Mouse (Mus musculus) ovary, adult 18-20 months (tissue): ENCODE data around the gene Pard6b.
"Not testable (repeated sequence)": the region's sequence is repeated elsewhere in the genome, so short reads cannot be mapped to it uniquely, and the experiment has no call there.

Experiments used
- DNase-seq: peaks from one replicate; pipeline ENCODE4 v3.0.0; 2022; ENCODE audit warnings: low spot score, mixed read lengths

Pard6b gene

DNA sequence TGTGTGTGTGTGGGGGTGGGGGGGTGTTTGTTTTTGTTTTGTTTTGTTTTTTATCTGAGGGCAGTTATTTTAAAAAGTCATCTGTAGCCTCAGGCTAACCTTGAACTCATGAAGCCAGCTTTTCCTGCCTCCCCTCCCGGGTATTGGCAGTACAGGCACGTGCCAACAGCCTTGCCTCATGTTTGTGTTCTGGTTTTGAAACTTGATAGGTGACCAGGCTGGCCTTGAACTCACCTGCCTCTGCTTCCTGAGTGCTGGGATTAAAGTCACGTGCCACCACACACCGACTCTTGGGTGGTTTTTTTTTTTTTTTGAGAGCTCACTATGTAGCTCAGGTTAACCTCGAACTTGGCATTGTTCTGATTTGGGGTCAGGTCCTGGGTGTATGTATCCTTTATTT lies 21.0 kb downstream of the Pard6b start:
- DNase-seq = no peak

DNA sequence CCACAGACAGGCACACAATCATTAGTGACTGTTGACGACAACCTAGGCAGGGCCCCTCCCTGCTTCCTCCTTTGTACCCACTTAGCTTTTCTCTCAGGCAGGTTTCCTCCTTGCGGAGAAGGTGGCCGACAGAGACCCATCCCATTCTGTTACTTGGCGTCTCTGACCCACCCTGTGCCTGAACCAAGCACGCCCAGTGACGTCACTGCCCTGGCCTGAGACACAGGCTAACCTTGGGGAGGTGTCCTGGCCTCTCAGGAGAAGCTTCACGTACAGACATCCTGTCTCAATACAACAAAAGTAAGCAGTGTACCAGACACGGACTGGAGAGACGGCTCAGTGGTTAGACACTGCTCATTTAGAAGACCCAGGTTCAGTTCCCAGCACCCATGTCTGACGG lies 22.5 kb downstream of the Pard6b start:
- DNase-seq = no peak

DNA sequence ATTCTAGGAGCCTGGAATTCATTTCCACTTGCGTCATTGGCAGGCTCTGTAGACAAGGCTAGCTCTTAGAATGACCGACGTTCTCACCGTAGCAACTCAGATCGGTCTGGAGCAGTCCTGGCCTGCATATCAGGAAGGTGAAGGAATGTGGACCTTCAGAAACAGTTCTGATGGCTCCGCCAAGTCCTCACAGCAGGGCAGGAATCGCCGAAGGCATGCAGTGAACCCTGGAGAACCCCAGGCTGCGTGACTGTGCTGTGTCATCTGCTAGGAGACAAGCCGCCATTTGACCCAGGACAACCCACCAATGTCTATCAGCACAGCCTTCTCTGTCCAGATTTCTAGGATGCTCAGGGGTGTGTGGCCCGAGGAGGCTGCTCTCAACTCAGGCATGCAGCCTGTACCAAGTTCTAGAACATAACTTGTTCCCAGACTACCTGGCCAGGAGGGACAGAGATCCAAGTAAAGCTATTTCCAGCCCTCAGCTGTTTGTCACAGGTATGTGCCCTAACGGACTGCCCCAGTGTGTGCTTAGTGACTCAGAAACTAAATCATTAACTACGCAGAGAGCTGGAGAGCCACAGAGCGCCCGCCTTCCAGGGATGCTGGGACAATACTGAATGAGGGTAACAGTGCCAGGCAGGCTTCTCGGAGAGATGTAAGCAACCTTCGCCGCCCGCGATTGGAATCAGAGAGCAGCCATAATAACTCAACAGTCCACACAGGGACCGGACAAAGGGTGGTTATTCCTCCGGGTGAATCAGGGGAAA lies 23.8 kb downstream of the Pard6b start:
- no peak for DNase-seq

DNA sequence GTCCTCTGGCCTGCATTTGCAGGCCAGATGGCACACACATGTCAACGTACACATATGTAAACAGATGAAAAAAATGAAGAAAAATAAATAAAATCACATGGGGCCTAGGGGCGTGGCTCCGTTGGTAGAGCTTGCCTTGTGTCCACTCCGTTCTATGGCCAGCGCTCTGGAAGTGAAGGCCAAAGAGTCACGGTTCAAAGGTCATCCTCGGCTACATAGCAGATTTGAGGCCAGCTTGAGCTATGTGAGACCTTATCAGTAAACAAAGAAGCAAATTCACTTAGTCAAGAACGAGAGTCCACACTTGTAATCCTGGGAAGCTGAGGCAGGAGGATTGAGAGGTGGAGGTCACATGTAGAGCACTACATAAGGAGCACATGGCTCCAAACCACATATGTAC lies 24.5 kb downstream of the Pard6b start:
- no peak for DNase-seq

DNA sequence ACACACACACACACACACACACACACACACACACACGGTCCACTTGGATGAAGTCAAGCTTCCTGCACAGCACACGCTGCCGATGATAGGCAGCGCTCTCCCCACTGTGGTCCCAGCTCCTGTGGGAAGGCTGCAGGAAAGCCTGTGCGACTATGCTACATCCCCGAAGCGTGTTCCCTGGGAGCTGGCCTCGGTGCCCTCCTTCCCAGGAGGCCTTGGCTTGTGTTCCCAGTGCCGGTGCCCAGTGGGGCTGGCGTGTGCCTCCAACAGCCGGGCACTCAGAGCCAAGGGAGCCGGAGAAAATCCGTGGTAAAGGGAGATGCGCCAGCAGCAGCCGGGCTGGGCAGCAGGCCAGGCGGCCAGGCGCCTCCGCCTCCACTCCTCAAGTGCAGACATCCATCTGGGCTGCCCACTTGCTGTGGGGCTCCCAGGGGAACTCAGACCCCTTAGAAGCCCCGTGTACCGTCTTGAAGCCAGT lies 25.9 kb downstream of the Pard6b start:
- peak; percentile 71 for DNase-seq

DNA sequence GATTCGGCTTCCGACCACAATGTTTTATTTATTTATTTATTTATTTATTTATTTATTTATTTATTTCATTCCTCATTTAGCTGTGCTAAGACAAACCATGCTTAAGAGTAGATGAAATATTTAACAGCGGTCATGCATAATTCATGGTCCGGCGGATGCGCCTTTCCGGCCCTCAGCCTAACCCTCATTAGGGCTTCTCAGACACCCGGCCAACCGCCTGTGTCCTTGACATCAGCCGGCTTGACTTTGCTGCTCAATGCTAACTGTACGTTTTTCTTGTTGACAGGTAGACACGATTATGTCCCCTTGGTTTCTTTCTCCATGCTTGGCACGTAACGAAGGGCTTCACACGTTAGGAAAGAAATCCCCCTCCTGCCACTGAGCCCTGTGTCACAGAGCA lies 26.6 kb downstream of the Pard6b start:
- no peak for DNase-seq

DNA sequence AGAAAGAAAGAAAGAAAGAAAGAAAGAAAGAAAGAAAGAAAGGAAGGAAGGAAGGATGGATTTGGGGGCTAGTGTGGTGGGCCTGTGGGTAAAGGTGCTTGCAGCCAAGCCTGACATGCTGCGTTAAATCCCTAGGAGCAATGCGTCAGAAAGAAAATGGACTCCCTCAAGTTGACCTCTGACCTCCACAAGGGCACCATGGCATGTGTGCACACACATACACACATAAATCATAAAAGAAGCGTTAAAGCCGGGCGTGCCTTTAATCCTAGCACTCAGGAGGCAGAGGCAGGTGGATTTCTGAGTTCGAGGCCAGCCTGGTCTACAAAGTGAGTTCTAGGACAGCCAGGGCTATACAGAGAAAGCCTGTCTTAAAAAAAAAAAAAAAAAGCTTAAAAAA lies 27.1 kb downstream of the Pard6b start:
- not testable (repeated sequence) for DNase-seq

DNA sequence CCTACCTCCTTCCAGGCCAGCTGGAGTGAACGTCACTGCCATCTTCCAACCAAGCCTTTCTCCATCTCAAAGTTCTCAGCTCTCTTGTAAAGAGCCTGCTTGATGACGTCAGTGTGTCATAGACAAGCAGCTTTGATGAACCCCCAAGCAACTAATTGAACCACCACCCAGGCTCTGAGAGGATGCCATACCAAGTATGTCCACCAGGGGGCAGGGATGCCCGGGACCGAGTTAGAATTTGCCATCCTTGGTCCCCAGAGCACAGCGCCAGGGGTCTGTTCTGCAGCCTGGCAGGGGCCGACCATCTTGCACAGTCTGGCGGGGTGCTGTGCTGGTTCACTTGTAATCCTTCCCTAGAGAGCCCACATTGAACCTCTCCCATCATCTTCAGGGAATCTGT lies 31.1 kb downstream of the Pard6b start:
- DNase-seq = no peak

DNA sequence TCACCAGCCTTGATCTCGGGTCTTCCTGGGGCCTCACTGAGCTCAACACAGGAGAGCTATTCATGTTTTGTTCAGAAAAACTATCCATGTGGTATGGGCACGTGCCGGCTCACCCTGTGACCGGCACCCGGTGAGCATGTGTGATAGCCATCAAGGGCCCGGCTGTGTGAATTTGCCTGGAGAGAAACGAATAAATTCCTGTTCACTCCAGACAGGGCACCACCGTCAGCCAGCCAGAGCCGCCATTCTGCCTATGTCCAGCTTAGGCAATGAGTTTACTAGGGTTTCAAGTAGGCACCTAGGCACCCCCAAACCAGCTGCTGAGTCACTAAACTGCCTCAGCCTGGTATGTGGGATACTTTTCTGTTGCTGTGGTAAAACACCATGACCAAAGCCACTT lies 32.5 kb downstream of the Pard6b start:
- no peak for DNase-seq

DNA sequence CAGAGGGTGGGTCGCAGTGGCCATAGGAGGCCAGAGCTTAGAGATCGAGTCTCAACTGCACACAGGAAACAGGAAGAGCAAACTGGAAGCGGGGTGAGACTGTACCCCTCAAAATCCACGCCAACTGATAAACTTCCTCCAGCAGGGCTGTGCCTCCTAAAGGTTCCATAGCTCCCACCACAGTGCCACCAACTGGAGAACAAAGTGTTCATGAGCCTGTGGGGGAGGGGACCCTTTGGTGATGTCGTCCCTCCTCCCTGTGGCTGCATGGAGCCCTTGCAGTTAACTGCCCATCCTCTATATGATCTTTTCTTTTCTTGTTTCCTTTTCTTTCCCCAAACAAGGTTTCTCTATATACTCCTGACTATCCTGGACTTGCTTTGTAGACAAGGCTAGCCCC lies 32.9 kb downstream of the Pard6b start:
- DNase-seq = no peak

DNA sequence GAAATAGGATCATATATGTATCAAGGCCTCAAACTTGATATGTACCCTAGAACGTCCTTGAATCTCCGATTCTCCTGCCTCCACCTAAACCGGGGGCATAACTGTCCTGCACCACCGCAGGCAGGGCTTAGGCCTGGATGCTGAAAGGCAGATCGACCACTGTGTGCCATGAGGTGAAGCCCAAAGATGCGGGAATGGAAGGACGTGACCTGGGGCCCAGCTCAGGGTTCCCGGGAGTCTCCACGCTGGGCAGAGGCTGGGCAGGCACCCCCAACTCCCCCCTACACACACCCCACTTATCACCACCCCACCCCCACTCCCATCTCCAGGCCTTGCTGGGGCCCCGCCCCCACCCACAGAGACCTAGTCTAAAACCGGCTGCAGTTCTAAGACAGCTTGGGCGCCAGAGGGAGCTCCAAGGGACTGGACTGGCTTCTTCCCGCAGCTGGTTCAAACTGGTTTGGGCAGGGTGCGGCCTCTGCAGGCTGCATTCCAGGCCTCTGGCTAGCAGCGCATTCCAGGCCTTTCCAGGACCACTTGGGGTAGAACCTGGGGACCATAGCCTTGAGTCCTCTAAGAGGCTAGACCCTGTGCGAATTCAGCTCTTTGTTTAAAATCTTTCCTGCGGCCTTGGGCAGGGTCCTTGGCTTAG lies 34.0 kb downstream of the Pard6b start:
- DNase-seq = peak; percentile 81

DNA sequence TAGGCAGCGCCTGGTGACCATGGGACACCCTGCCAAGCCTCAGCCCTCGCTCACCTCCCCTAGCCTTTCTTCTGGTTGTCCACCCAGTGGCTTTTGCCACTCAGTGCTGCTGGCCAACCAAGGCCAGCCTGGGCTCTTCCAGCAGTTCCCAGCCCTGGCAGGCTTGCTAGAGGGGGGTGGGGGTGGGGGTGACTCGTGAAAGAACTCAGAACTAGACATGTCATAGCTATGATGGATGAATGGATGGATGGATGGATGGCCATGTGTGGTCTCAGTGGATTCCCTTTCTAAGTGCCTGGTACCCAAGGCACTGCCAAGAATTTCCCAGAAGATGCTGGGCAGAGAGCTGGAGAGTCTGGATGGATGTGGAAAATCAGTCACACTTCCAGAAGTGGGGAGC lies 35.0 kb downstream of the Pard6b start:
- no peak for DNase-seq

DNA sequence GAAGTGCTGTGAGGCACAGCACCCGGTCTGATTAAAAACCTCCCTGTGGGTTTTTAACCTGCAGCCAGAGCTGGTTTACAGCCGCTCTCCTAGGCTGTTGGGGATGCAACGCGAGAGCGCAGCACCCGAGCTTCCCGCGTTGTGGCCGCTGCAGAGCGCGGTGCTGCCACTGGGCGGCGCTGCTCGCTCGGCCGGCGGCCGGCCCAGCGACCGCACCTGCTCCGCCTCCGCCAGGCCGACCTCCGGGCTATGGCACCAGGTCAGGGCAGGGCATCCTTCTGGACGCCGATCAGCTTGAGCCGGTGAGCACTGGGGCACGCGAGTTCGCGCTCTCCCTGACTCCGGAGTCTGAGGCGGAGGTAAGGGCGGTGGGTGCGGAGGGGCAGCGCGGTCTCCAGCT lies 36.3 kb downstream of the Pard6b start:
- DNase-seq = no peak

DNA sequence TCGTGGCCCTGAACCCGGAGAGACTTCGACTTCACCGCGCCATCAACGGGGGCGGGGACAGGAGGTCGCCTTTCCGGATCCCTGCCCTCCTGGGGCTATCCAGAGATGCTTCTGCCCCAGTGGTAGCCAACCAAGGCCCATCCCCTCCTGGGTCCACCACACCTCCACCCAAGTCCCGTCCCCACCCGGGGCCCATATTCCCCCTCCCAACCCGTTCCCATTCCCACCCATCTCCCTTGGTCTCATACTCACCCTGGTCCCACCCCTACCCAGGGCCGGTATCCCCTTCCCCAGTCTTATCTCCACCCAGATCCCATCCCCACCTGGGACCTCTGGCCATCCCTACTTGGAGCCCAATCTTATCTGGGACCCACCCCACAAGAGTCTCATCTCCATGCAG lies 36.7 kb downstream of the Pard6b start:
- no peak for DNase-seq

DNA sequence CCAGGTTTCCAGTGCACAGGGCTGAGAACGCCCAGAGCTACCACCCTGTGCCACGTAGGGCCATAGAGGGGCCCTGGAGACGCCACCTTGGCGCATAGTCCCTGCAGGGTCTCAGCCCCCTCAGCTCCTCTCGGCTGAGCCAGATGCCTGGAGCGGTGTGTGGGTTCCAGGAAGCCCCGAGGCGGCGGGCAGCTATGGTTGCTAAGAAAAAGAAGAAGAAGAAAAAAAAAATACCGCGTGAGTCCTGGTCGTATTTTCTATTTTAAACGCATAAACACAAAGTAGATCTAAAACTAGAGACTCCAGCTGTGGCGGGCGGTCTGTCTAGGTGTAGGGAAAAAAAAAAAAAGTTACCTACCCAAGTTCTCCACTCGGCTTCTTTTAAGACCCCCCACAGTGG lies 37.2 kb downstream of the Pard6b start:
- no peak for DNase-seq

DNA sequence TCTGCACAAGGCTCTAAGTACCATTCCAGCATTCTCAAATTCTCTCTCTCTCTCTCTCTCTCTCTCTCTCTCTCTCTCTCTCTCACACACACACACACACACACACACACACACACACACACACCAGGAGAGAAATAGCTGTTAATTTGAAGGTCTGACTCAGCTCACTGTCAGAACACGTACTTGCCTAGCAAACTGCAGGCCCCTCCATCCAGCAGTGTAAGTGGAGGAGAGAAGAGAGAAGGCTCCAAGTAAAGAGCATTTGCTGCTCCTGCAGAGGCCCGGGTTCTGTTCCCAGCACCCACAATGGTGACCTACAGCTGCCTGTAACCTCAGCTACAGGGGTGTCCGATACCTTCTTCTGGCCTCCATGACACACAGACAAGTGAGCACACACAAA lies 37.7 kb downstream of the Pard6b start:
- DNase-seq = no peak

DNA sequence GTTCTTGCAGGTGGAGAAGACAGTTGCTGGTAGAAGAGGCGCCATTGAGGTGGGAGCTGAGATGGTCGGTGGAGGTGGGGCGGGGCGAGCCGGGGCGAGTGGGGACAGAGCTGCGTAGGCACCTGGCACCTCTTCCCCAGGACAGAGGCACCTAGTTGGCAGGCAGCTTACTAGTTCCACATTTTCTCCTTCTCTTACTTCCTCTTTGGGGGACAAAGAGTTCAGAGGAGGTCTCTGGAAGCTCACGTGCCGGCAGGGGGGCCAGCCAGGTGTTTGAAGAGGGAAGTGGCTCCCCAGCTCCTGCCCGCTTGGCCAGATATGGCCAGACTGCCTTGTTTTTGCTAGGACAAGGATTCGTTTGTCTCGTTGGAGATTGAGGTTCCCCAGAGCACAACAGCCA lies 38.3 kb downstream of the Pard6b start:
- no peak for DNase-seq

DNA sequence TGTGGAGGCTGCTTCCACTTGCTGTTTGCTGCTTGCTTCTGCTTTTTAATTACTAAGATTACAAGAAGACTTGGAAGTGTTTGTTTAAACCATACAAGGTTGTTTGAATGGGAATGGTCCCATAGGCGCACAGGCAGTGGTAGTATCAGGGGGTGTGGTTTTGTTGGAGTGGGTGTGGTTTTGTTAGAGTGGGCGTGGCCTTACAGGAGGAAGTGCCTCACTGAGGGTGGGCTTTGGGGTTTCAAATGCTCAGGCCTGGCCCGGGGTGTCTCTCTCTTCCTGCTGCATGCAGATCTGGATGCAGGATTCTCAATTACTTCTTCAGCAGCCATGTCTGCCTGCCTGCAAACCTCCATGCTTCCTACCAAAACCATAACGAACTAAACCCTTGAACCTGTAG lies 40.1 kb downstream of the Pard6b start:
- DNase-seq = no peak

DNA sequence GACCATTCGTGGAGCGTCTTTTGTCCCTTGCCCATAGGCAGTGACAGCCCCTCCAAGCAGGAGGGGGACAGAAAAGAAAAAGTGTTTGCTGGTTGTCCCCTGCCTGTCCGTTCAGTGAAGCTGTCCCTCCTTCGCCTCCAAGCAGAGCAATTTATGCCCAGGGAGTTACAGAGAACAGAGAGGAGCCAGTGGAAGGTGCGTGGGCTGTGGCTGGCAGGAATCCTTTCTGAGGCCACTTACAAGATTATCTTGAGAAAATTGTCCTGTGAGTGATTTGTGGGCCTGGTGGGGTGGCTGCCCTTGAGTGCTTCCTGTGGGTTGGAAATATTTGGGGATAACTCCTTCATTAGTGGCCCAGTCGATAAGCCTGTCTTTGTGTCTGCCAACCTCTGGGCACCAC lies 42.8 kb downstream of the Pard6b start:
- DNase-seq = no peak

DNA sequence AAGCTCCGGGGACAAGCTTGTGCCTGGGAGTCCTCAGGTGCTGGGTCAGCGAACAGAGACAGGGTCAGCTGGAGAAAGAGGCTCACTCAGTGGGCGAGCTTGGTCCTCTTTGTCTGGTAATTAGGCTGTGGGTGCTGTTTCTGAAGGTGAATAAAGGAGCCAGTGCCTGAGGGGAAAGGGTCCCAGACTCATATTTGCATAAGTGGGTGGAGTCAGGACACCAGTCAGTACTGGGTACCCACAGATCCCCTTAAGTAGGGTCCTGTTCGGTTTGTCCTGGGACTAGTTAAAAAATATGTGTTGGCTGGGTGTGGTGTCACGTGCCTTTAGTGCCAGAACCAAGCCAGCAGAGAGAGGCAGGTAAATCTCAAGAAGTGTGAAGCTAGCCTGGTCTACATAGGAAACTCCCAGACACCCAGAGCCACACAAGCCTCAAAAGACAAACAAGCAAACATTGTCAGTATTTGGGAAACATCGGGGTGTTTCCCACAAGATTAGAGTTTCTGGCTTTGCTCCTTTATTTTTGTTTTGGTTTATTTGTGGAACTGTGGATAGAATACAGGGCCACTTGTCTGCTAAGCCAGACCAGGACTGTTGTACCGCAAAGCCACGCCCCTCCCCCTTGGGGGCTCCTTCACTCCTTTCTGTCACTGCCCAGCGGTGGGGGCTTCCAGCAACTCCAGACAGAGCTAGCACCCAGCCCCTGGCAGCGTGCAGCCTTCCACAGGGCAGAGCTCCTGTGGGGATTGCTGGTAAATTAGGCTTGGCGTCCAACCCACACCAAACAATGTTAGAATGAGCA lies 44.7 kb downstream of the Pard6b start:
- DNase-seq = no peak

DNA sequence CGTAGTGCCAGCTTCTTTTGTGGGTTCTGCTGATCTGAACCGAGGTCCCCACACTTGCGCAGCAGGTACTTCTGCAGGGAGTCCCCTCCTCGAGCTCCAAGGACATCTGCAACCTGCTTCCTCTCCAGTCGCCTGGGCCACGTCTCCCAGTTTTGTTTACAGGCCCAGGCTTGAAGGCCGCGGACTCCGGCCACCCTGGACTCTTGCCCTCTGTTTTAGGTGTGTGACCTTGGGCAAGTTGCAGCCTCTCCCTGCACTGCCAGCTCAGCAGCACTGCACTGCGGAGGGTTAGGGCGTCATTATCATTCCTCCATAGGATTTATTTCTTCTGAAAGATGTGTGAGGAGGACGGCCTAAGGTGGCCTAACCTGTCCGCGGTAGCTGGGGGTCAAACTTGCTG lies 47.0 kb downstream of the Pard6b start:
- DNase-seq = peak; percentile 69

DNA sequence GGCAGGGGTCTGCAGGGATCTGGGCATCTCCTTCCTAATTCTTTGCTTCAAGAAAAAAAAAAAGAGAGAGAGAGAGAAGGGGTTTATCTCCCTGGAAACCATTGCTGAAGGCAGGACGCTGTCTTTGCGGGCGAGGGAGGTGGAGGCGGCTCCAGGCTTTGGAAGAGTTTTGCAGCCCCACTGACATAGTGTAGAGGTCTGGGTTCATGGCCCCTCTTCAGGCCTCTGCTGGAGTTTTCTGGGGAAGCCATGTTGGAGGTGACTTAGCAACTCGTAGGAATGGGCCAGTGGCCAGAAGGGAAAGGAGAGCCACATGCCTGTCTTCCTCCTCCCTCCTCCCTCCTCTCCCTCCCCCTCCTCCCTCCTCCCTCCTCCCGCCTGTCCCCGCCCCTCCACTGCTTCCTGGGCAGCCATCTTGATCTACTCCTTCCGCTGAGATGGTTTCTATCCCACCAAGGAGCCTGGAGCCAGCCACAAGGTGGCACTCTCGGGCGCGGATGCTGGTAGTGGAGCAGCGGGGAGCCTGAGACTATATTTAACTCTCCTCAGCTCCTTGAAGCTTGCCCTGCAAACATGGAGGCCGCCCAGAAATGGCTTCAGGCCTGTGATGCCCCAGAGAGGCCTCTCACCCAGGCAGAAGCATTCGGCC lies 47.5 kb downstream of the Pard6b start:
- DNase-seq = peak; percentile 82

DNA sequence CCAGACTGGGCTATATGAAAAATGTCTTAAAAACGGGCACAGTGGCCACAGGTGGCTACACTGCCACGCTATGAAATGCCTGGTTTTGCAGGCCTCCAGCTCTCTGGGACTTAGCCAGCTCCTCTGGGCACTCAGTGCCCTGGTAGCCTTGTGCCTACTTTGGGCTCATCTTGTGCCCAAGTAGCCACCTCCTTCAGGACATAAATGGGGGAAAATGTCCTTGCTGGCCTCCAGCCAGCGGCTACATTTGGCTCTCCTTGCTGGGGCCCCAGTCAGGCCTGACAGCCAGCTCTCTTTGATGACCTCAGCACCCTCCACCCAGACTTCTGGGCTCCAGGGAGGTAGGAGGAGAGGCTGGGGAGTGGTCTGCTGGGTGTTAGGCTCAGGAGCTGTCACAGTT lies 49.2 kb downstream of the Pard6b start:
- DNase-seq = no peak
